Mouse (Mus musculus) granulocyte monocyte progenitor cell, adult 5-6 weeks (primary cell): ENCODE results near the gene Lrmp. TPM values are rescaled to one million over a fixed set of nuclear protein-coding genes. Genes with fewer than 3 reads are reported as not detected.

ENCODE experiments used
- ATAC-seq: replicated peaks from 2 replicates; pipeline ENCODE4 v1.8.0; 2016; ENCODE audit warnings: mild to moderate bottlenecking, moderate TSS enrichment, inconsistent platforms; ENCODE audit not compliant: poor library complexity, severe bottlenecking
- total RNA-seq, 2 experiments: library from RNA; stranded (forward) in 1 of 2; stranded (reverse) in 1 of 2; fragments of 200-712, 200-1000 nt in 1 of 2; fragments of >200 nt in 1 of 2; fragmentation: Nextera tagmentation in 1 of 2; gene quantifications; 2 replicates each; pipeline ENCODE4 v1.2.3; 2014 to 2017

The Lrmp gene
- total RNA-seq, 2 experiments from 2014 or later, result 64.7 to 121 TPM

- ATAC-seq, result peak; percentile 86
These were observed 14.5 kb upstream of the Lrmp start for GRCm38 (mm10) chr6:145100923-145101322.

DNA sequence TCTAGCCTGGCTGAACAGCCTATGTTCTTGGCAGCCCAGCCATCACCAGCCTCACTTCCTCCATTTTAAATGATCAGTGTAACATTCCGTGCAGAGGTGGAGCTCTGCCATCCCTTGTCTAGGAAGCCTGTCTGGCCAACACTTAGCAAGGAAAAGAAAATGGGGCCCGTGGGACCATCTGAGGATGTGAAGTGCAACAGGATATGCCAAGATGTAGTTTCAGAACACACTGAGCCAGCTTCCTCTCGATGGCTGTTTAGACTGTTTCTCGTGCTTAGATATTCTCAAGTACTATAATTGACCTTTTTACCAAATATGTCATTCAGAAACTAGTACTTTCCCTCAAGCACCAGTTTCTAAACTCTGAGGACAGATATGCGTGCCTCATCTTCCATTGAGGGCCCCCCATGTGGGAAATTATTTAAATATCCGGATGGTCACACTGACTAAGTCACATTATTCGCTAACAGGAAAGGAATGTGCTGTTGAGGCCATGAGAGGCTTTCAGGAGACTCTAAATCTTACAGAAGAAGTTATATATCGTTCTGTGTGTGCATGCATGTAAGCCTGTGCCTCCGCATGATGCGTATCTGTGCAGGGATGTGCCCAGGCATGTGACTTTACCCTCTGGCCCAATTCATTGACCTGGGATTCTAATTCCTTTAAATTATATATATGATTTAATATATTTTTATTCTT, 11.1 kb upstream of the Lrmp start:
- ATAC-seq, result 0 out of 2 replicates have a peak, but pooled peaks have one; percentile 27

GRCm38 (mm10) chr6:145105439-145105838, 10.0 kb upstream of the Lrmp start:
- no peak for ATAC-seq

- ATAC-seq, result no peak
These were observed 9.2 kb upstream of the Lrmp start for GRCm38 (mm10) chr6:145106163-145106842.

GRCm38 (mm10) chr6:145110786-145111185, 4.7 kb upstream of the Lrmp start:
- ATAC-seq, result no peak

DNA sequence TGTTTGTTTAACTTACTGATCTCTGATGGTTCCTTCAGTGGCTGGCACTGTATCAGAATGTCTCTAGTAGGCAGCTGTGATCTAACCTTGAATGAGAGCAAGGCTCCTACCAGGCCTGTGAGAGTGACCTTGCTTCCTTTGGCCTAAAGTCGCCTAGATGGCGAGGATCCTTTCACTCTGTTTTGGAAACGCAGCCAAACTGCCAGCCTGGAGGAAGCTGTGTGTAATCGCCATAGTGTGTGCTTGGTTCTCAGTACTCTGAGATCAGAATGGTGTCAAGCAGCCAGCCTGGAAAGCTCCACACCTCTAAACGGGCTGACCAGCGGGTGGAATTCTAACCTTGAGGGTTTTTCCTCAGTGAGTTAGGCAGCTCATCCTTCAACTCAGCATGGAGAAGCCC, 2.6 kb upstream of the Lrmp start:
- no peak for ATAC-seq

DNA sequence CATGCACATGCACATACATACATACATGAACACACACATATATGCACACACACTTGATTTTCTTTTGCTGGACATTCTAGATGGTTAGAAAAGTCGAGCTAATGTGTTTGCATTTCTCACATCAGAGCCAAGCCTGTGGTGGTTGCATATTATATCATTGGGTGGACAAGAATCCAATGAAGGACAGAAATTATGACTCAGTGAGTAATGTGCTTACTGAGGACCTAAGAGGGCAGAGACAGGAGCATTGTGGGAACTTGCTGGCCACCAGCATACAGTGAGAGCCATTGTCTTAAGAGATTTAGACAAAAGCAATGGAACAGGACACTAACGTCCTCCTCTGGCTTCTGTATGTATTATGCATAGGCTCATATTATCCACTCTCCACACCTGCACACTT, 892 bp upstream of the Lrmp start:
- ATAC-seq, result no peak

- ATAC-seq, result no peak
These were observed 732 bp downstream of the Lrmp start for GRCm38 (mm10) chr6:145116098-145116672.

DNA sequence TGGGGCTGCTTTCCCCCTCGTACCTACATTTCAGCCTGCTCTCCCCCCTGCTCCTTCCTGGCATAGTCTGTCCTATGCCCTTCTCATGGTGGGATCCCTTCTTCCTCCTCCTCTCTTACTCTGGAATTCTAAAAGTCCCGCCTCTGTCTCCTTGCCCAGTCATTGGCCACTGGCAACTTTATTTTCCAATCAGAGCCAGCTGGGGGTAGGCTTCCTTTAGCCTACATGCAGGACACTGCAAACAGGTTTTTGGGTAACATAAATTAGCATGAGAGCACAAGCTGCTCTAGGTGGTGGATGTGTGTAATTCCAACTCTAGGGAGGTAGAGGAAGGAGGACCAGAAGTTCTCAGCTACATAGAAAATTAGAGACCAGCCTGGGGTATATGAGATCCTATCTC, 4.6 kb downstream of the Lrmp start:
- no peak for ATAC-seq

GRCm38 (mm10) chr6:145120787-145121589, 5.5 kb downstream of the Lrmp start:
- peak; percentile 36 for ATAC-seq

DNA sequence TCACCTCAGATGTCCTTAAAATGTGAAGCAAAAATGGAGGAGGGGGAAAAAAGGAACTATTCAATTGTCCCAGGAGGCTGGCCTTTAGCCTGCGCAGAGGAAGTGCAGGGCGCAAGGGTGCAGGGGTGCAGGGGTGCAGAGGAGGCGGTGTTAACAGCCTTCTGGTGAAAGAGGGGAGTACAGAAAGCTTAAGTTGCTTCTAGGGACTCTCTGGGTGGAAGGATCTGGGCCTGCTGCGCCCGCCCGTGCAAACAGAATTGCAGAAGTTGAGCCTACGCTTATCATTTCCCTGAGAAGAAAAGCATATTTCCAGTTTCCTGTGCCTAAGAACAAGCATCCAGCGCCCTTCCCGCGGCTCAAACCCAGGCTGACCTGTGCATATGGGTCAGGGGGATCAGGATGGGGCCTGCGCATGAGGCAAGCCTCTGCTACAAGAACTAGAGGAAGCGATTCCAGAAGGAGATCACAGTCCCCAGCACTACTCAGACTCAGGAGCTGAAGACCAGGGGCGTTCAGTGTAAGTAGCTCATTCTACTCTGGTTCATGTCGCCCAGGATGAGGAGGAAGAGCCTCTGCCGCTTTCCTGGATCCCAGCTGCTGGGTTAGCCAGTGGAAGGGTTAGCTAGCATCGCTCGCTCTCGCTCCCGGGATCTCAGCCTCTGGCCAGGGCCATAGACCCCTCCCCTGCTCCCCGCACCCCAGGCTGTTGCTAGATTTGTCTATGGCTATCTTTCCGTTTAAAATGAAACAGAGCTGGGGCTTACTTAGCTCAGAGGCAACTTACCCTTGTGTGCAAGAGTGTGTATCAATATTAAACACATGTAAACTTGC, 6.4 kb downstream of the Lrmp start:
- peak; percentile 83 for ATAC-seq

DNA sequence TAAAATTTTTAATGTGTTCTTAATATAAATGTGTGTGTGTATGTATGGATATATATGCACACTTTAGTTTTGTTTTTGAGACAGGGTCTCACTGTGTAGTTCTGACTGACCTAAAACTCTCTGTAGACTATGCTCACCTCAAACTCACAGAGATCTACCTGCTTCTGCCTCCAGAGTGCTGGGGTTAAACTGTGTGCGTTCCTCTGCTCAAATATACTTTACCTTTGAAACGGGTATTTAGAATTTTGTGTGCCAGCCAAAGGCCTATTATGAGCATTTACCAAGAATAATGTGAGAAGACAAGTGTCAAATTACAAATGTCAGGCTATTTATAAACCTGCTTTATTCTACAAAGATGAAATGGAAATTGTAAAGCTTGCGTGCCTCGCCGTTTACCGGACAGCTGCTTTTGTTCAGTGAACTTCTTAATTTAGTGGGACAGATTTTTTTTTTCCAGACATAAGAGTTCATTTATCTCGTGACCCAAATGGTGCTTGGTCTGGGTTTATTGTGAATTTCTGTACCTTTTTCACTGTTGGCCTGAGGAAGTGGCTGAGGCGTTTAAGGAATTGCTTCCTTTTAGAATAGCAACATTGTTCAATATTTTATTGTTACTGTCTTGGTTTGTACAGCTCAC, 7.1 kb downstream of the Lrmp start:
- ATAC-seq, result no peak

GRCm38 (mm10) chr6:145123136-145124060, 7.9 kb downstream of the Lrmp start:
- ATAC-seq, result peak; percentile 24

- ATAC-seq, result no peak
These were observed 9.2 kb downstream of the Lrmp start for GRCm38 (mm10) chr6:145124621-145125020.

DNA sequence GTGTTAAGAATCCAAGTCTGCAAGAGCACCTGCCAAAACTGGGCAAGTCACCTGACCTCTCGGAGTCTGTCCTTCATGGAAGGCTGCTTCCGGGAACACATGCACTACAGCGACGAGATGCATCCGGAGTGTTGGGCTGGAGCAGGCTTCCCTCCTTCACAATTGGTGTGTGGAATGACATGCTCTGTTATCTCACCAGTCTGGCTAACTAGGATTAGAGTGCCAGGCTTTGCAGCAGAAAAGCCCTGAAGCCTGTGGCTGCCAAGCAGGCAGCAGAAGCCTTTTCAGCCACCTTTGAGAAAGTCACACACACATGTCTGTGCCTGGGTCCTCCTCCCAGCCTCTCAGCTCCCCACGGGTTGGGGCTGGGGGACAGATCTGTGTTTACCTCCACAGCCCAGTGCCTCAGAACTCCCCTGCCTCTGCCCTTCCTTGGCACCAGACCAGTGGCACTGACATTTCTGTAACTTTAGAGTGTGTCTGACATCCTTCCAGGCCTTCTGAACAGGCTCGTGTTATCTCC, 10.2 kb downstream of the Lrmp start:
- no peak for ATAC-seq

DNA sequence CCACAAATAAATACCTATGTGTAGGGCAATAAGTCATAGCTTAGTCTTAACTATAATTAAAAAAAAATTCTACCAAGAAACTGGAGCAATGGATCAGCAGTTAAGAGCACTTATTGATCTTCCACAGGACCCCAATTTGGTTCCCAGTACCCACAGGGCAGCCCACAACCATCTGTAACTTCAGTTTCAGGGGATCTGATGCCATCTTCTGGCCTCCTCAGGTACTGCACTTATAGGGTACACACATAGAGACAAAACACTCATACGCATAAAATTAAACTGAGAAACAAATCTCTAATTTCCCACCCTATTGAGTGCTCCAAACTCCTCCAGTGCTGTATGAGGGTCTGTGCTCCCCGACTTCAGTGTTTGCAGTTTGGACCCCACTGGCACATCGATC, 12.2 kb downstream of the Lrmp start:
- ATAC-seq, result no peak

- ATAC-seq, result peak; percentile 62
These were observed 14.1 kb downstream of the Lrmp start for GRCm38 (mm10) chr6:145129563-145129962.

DNA sequence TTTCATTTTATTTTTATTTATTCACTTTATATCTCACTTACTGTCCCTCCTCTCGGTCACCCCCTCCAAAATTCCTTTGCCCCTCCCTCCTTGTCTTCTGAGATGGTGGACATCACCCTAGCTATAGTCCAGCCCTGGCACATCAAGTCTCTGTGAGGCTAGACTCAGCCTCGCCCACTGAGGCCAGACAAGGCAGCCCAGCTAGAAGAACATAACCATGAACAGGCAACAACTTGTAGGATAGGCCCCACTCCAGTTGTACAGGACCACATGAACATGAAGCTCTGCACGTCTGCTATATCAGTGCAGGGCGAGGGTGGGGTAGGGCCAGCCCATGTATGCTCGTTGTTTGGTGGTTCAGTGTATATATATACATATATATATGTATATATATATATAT, 16.5 kb downstream of the Lrmp start:
- ATAC-seq, result no peak
